Mouse (Mus musculus) adrenal gland, adult 8-10 months (tissue): ENCODE data around the gene Krtap4-2. TPM values are rescaled to one million over a fixed set of nuclear protein-coding genes. Genes with fewer than 3 reads are reported as not detected.
"Not testable (repeated sequence)": the region's sequence is repeated elsewhere in the genome, so short reads cannot be mapped to it uniquely, and the experiment has no call there.

Experiments used
- DNase-seq: peaks from one replicate; pipeline ENCODE4 v3.0.0; 2022
- total RNA-seq, 4 experiments: library from RNA; stranded (reverse); gene quantifications; 2 replicates each; pipeline ENCODE4 v1.2.4; 2022

Gene Krtap4-2
- total RNA-seq: not detected

DNA sequence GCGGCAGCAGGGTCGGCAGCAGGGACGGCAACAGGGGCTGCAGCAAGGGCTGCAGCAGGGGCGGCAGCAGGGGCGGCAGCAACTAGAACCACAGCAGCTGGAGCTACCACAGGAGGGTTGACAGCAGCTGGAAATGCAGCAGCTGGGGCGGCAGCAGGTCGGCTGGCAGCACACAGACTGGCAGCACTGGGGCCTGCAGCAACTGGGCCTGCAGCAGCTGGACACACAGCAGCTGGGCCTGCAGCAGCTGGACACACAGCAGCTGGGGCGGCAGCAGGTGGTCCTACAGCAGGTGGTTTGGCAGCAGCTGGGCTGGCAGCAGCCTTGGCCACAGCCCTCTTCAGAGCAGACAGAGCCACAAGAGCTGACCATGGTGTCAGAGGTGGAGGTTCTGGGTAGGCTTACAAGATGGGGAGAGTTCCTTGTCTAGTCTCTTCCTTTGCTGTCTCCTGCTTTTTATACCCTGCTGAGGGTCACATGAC lies at the start of gene Krtap4-2:
Gene Krtap4-2, minus strand, starts transcription at position 432 of the 482 bp plus-strand sequence.
- DNase-seq: no peak

DNA sequence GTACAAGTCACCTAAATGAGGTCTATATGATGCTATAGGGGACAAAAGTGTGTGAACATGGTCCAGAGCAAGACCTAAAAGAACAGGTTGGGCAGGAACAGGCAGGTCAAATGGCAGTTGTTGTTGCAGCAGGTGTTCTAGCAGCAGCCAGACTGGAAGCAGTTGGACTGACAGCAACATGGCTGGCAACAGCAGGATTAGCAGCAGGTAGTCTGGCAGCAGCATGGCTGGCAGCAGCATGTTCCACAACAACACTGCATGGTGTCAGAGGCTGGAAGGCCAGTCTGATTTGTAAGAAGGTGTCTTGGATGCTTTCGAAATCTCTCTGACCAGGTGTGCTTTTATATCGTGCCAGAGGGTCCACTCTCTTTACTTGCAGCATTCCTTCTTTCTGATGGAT lies 48.6 kb upstream of the Krtap4-2 start:
- DNase-seq: no peak

GRCm38 (mm10) chr11:99665860-99666259 lies 31.0 kb upstream of the Krtap4-2 start, which contains the start of gene Krtap4-6:
Krtap4-6 (minus strand) TSS chr11:99665960.
- DNase-seq: no peak

DNA sequence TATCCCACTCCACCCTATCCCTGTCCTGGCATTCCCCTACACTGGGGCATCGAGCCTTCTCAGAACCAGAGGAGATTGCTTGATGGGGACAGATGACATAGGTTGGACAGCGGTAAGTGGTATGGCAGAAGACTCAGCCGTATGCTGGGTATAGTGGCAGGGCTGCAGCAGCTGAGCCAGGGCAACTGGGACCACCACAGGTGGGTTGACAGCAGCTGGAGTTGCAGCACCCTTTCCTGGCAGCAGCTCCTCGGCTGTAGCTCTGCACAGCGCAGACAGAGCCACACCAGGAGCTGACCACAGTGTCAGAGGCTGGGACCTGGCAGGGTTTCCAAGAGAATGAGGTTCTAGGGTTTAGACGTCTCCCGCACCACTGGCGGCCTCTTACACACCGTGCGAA lies 27.9 kb upstream of the Krtap4-2 start:
- no peak for DNase-seq

DNA sequence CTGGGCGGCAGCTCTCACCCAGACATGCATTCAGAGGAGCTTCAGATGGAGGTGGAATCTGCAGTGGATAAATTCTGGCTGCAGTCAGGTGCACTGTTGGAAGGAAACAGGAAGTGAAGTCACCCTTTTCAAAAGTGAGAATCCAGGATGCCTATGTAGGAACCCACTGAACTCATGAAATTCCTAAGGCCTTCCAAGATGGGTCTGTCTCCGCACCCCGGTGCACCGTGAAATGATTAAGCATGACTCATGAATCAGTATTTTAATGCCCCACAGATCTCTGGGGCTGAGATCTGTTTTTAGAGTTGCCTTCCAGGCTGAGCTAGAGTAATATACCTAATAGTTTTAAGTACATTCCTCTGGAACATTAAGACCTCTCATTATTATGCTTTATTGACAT lies 24.4 kb upstream of the Krtap4-2 start:
- no peak for DNase-seq

GRCm38 (mm10) chr11:99658467-99659010 lies 23.7 kb upstream of the Krtap4-2 start, which contains the start of gene Gm11563:
Gm11563 (minus strand) TSS chr11:99658960.
- not testable (repeated sequence) for DNase-seq

DNA sequence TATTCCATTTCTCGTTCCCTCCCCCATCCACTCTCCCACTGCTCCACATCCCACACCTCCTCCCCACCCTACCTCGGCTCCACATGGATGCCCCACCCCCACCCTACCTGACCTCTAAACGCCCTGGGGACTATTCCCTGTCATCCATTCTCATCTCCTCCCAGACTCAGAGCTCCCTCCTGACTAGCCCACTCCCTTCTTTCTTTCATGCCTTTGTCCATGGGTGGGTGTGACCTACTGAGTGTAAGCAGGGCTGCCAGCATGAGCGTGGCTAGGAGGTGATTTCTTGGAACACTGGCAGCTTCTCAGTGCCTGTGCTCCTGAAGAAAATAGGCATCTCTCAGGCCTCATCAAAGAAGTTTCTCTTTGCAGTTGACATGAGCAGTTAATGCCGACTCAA lies 22.2 kb upstream of the Krtap4-2 start:
- DNase-seq: no peak

DNA sequence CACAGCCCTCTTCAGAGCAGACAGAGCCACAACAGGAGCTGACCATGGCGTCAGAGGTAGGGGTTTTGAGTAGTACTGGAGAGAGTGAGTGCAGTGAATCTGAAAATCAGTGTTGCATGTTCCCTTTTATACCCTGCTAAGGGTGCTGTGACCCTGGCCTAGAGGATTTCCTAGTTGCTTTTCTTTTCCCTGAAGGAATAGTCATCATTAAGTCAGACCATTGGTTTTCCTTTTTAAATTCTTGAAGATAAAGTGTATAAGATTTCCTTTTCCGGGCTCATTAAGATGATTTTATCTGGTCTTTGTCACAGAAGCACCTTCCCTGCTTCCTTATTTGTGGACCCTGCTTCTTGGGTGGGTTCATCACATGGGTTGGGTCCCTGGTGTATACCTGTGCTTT lies 15.3 kb upstream of the Krtap4-2 start, which contains the start of gene Gm11555:
Gene Gm11555, minus strand, starts transcription at position 101 of the 400 bp plus-strand sequence.
- DNase-seq: no peak

DNA sequence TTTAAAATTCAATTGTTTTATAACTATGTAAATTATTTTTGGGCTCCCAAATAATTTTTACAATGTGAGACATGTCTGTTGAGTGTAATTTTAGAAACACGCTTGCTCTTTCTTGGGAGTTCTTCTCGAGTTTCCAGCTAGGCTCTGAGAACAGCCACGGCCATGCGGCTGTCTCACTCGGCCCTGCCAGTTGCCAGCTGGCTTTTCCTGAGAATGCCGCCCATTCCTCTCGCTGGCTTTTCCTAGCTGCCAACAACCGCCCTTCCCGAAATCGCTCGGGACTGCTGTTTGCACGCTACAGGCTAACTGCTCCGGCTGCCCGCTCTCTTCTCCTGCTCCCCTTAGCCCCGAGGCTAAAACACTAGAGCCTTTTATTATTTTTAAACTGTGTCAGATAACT lies 11.6 kb upstream of the Krtap4-2 start:
- DNase-seq: no peak

DNA sequence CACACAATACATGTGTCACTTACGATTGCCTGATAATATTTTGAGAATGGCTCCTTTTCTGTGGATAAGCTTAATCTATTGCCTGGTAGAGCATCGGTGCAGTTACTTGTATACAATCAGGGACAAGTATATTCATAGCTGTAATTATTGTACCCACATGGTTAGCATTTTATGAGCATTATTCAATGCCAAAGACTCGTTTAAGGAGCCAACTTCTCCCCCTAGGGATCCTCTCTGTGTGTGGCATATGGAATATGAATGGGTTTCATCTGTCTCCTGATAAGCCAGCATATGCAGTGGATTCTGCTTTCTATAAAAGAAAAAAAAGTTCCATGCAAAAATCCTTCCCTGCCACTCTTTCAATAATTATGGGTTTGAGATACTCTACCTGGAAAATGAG lies 9.5 kb upstream of the Krtap4-2 start:
- DNase-seq: no peak

DNA sequence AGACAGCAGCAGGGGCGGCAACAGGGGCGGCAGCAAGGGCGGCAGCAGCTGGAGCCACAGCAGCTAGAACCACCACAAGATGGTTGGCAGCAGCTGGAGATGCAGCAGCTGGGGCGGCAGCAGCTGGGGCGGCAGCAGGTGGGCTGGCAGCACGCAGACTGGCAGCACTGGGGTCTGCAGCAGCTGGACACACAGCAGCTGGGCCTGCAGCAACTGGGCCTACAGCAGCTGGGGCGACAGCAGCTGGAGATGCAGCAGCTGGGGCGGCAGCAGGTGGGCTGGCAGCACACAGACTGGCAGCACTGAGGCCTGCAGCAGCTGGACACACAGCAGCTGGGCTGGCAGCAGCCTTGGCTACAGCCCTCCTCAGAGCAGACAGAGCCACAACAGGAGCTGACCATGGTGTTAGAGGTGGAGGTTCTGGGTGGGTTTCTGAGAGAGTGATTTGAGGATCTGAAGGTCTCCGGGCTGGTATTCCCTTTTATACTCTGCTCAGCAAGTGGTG lies 8.8 kb upstream of the Krtap4-2 start, which contains the start of gene Krtap4-7:
Gene Krtap4-7, minus strand, starts transcription at position 455 of the 505 bp plus-strand sequence.
- not testable (repeated sequence) for DNase-seq

DNA sequence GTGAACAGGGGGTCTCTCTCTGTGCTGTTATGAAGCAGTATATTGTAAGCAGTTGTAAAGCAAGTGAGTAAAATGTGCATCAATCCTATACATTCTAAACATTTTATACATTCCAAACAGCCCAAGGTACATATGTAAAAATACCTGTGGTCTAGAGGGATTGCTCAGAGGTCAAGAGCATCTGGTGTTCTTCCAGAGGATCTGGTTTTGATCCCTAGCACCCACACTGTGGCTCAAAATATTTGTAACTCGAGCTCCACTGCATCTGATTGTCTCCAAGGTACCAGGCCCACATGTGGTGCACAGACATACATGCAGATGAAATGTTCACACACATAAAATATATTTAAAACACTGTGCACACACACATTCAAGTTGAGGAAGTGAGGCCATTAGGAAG lies 6.0 kb upstream of the Krtap4-2 start:
- DNase-seq: no peak

- DNase-seq: no peak
Observed at GRCm38 (mm10) chr11:99637086-99637485, 2.2 kb upstream of the Krtap4-2 start.

DNA sequence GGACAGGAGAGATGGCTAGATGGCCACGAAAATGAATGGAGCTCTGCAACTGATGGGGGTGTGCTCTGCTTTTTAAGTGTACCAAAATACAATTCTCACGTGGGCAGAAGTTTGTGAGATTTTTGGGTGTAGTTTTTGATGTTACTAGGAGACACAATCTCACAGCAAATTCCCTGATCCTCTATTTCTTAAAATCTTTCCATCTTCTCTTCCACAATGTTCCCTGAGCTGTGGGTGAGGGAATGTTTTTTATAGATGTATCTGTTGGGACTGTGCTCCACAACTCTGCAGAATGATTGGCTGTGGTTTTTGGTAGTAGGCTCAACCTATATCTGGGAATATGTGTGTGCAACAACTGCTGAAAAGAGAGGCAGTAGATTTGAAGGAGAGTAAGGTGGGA lies 1.6 kb downstream of the Krtap4-2 start:
- DNase-seq: no peak

GRCm38 (mm10) chr11:99630890-99631289 lies 4.0 kb downstream of the Krtap4-2 start:
- DNase-seq: no peak

DNA sequence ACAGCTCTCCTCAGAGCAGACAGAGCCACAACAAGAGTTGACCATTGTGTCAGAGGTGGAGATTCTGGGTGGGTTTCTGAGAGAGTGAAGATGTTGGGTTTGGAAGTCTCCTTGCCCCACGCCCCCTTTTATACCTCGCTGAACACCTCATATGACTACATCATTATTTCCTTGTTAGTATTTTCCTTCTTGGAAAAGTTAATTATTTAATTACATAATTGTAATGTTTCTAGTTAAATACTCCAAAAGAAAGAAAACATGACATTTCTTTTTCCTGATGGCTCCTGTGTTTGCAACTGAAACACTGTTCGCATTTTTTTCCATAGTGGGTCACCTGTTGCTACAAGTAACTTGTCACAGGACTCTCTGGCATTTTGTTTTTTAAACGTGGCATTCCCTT lies 6.7 kb downstream of the Krtap4-2 start, which contains the start of gene Krtap4-1:
Gene Krtap4-1, minus strand, starts transcription at position 101 of the 400 bp plus-strand sequence.
- no peak for DNase-seq

DNA sequence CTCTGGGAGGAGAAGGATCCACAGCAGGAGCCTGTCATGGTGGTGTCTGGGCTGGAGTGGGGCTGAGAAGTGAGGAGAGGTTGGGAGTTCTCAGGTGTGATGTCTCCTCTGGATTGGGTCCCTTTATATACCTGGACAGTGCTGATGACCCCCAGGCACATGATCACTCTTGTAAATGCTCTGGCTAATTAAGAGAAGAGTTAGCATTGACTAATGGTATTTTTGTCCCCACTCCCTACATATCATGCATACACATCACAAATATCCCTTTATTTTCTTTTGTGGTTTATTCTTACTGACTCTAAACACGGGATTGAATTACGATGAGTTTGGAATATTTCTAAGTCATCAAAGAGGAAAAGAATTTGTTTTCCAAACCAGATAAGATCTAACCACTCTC lies 14.5 kb downstream of the Krtap4-2 start, which contains the start of gene Gm11562:
Gene Gm11562, minus strand, starts transcription at position 101 of the 400 bp plus-strand sequence.
- DNase-seq: no peak

DNA sequence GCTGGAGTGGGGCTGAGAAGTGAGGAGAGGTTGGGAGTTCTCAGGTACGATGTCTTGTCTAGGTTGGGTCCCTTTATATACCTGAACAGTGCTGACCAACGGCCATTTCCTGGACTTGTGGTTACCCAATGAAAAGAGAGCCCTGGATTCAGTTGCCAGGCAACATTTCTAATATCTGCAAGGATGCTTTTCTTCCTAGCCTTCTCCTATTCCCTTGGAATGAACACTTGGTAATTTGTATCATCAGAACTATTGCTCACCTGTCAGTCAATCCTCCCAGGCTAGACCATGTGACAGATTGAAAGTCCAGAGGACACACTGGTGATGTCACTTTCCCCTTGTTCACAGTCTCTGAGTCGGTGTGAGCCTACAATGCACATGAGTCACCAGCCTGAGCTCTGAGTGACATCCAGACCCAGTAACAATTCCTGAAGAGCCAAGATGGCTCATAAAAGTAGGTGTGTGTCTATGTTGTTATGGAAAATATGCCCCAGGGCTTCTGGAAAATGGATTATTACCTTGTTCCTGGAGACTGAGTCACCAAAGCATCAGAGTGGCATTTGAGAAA lies 20.0 kb downstream of the Krtap4-2 start, which contains the start of gene Krtap2-4:
Gene Krtap2-4, minus strand, starts transcription at position 51 of the 568 bp plus-strand sequence.
- DNase-seq: no peak

DNA sequence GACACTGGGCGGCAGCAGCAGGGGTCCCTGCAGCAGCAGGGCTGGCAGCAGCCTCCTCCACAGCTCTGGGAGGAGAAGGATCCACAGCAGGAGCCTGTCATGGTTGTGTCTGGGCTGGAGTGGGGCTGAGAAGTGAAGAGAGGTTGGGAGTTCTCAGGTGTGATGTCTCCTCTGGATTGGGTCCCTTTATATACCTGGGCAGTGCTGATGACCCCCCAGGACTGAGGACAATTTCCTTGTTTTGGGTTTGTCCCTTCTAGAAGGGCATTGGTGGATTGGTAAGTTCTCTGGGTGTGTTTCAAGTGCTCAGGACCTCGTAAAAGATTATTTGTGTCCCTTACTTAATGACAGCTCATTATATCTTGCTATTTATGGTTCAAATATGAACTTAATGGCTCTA lies 24.8 kb downstream of the Krtap4-2 start, which contains the start of gene Gm11937:
Gene Gm11937, minus strand, starts transcription at position 101 of the 400 bp plus-strand sequence.
- not testable (repeated sequence) for DNase-seq

- DNase-seq: no peak
Observed at GRCm38 (mm10) chr11:99609126-99609525, 25.8 kb downstream of the Krtap4-2 start.

GRCm38 (mm10) chr11:99603208-99603607 lies 31.7 kb downstream of the Krtap4-2 start, which contains the start of gene Gm11938:
Gm11938 (minus strand) TSS chr11:99603308.
- DNase-seq: not testable (repeated sequence)

- DNase-seq: not testable (repeated sequence)
Observed at GRCm38 (mm10) chr11:99597742-99598141, 37.1 kb downstream of the Krtap4-2 start, which contains the start of gene Krtap9-3. Krtap9-3 (minus strand) TSS chr11:99598105.

GRCm38 (mm10) chr11:99590981-99591380 lies 43.9 kb downstream of the Krtap4-2 start, which contains the start of gene Krtap1-3:
Krtap1-3 (minus strand) TSS chr11:99591339.
- no peak for DNase-seq
